Mouse (Mus musculus) heart, embryonic 14.5 days (tissue): Measurements from ENCODE around the gene Unc79. TPM values are rescaled to one million over a fixed set of nuclear protein-coding genes. Genes with fewer than 3 reads are reported as not detected.

Source experiments
- ATAC-seq: fragments of 200-750 bp; cut with Nextera tagmentation; 2 replicates; pipeline ENCODE4 v1.8.0; 2017; ENCODE audit warnings: low read depth, moderate TSS enrichment; ENCODE audit not compliant: insufficient number of reproducible peaks, insufficient read depth, low FRiP score
- H3K27ac ChIP-seq, 2 experiments: fragments of 200-500 bp in 1 of 2; fragments of 300-500 bp in 1 of 2; sonication (generic) in 1 of 2; replicated peaks in 1 of 2; 2 replicates each; pipeline ENCODE4 v1.5.1; 2012 to 2014; ENCODE audit warnings: low read depth in 2 of 2, low read length in 2 of 2, control low read depth in 1 of 2, mild to moderate bottlenecking in 1 of 2, mixed read lengths in 1 of 2; ENCODE audit not compliant: control insufficient read depth in 1 of 2, insufficient read depth in 1 of 2
- H3K27me3 ChIP-seq: fragments of 300-500 bp; sonication (generic); 2 replicates; pipeline ENCODE4 v1.6.1; 2014; ENCODE audit warnings: mild to moderate bottlenecking, low read length, control low read depth; ENCODE audit not compliant: control insufficient read depth, insufficient read depth
- H3K36me3 ChIP-seq: fragments of 300-500 bp; sonication (generic); 2 replicates; pipeline ENCODE4 v1.6.1; 2014; ENCODE audit warnings: mild to moderate bottlenecking, control low read depth, low read length, mixed read lengths; ENCODE audit not compliant: control insufficient read depth, insufficient read depth
- H3K4me1 ChIP-seq, 2 experiments: fragments of 200-500 bp in 1 of 2; fragments of 300-500 bp in 1 of 2; sonication (generic) in 1 of 2; 2 replicates each; pipeline ENCODE4 v1.6.1; 2012 to 2014; ENCODE audit warnings: low read length in 2 of 2, control low read depth in 1 of 2, mixed read lengths in 1 of 2; ENCODE audit not compliant: control insufficient read depth in 2 of 2, insufficient read depth in 2 of 2
- H3K4me2 ChIP-seq: fragments of 300-500 bp; sonication (generic); 2 replicates; pipeline ENCODE4 v1.6.1; 2014; ENCODE audit warnings: mild to moderate bottlenecking, low read length
- H3K4me3 ChIP-seq, 2 experiments: fragments of 200-500 bp in 1 of 2; fragments of 300-500 bp in 1 of 2; sonication (generic) in 1 of 2; 2 replicates each; pipeline ENCODE4 v1.5.1; 2012 to 2014; ENCODE audit warnings: low read length in 2 of 2, mild to moderate bottlenecking in 2 of 2, control low read depth in 1 of 2, low read depth in 1 of 2, moderate library complexity in 1 of 2; ENCODE audit not compliant: control insufficient read depth in 1 of 2, insufficient read depth in 1 of 2
- H3K9ac ChIP-seq: fragments of 300-500 bp; sonication (generic); 2 replicates; pipeline ENCODE4 v1.6.1; 2014; ENCODE audit warnings: mild to moderate bottlenecking, low read length
- H3K9me3 ChIP-seq: fragments of 300-500 bp; sonication (generic); 2 replicates; pipeline ENCODE4 v1.6.1; 2016; ENCODE audit warnings: low read length, control low read depth; ENCODE audit not compliant: control insufficient read depth
- WGBS: fragments of 180-500 bp; shearing (Covaris S2); extraction: QIAGEN DNeasy Blood & Tissue Kit; methylation state at CpG from one replicate; pipeline ENCODE4 v1.1.7; 2014; 5-methylcytosine and 5-hydroxymethylcytosine counted together
- polyA plus RNA-seq: library from polyadenylated mRNA; unstranded; fragments of >200 nt; fragmentation: Nextera tagmentation; extraction: Ambion mirVana; gene quantifications from 2 replicates; pipeline ENCODE4 v1.2.1, GENCODE M21; 2014

The Unc79 gene
- polyA plus RNA-seq, 1 experiment from 2014 or later = 0.07 TPM

- H3K27me3 ChIP-seq = no peaks in the 10 kb centered on the region
- H3K9me3 ChIP-seq = no peaks in the 10 kb centered on the region
- no peak overlapping the region for H3K4me3 ChIP-seq
- no peaks in the 10 kb centered on the region for H3K36me3 ChIP-seq
- H3K27ac ChIP-seq = no peak overlapping the region
- no peak overlapping the region for H3K9ac ChIP-seq
- no peak overlapping the region for H3K4me2 ChIP-seq
- no peak for ATAC-seq
- 57% methylated on average over 12 of the region's 12 CpGs for WGBS
- peaks cover 2 to 11% of the 10 kb centered on the region in 2 experiments for H3K4me1 ChIP-seq
Observed at GRCm38 (mm10) chr12:103168892-103169291, 220.2 kb downstream of the Unc79 start.

DNA sequence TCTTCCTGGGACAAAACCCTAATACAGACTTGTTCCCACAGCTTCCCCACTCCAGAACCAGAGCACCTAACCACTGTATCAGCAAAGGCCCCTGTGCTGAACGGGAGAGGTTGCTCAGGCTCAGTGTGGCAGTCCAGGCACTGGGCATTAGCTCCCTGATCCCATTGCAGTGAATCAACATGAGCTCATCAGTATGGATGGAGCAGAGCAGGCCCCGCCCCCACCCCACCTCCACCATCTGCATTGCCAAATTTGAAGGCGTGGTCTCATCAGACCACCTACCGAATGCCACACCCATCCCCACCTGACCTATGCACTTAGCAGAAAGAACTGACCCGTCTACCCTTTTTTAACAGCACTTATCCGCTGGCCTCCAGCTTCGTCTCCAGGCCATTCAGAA lies 234.4 kb downstream of the Unc79 start:
- ATAC-seq = no peak
- no peaks in the 10 kb centered on the region for H3K9me3 ChIP-seq
- H3K4me3 ChIP-seq = no peak overlapping the region
- WGBS = 23% methylated on average over 7 of the region's 7 CpGs
- no peak overlapping the region for H3K27ac ChIP-seq
- H3K36me3 ChIP-seq = no peaks in the 10 kb centered on the region
- no peak overlapping the region for H3K9ac ChIP-seq
- peaks cover 0 to 3% of the 10 kb centered on the region in 2 experiments; a peak in 3 of 4 replicates for H3K4me1 ChIP-seq
- no peaks in the 10 kb centered on the region for H3K27me3 ChIP-seq
- no peak overlapping the region for H3K4me2 ChIP-seq

- Histone ChIP-seq H3K27ac (no peak overlapping the region), H3K9ac (no peak overlapping the region), H3K27me3 (no peaks in the 10 kb centered on the region), H3K9me3 (no peaks in the 10 kb centered on the region), H3K4me2 (no peak overlapping the region), H3K4me1 (peaks cover 15 to 18% of the 10 kb centered on the region in 2 experiments), H3K36me3 (no peaks in the 10 kb centered on the region), H3K4me3 (no peak overlapping the region)
- 85% methylated on average over 7 of the region's 7 CpGs for WGBS
- no peak for ATAC-seq
Observed at GRCm38 (mm10) chr12:103187020-103187419, 238.4 kb downstream of the Unc79 start.

DNA sequence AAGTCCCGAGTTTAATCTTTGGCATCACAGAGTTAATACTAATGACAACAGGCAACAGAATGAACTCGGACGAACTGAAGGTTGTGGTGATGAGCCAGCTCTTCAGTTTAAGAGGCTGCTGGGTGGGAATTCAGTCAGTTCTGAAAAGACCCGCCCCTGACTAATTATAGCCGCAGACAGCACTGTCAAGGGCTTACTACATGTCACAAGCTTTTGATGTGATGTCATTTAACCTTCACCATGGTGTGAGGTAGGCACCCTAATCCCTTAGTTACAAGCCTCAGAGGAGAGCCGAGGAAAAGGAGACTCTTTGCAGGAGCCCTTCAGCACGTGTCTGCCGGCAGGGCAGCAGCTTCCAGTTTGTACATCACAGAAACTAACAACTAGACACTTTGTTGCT lies 239.6 kb downstream of the Unc79 start:
- peak overlapping the region; percentile 29 to 42; a peak in 2 of 4 replicates for H3K27ac ChIP-seq
- WGBS = 29% methylated on average over 8 of the region's 8 CpGs
- H3K9me3 ChIP-seq = no peaks in the 10 kb centered on the region
- H3K4me3 ChIP-seq = no peak overlapping the region
- H3K9ac ChIP-seq = 0 out of 2 replicates have a peak overlapping the region, but pooled peaks have one; percentile 3
- H3K27me3 ChIP-seq = no peaks in the 10 kb centered on the region
- ATAC-seq = no peak
- 0 out of 2 replicates have a peak overlapping the region, but pooled peaks have one; percentile 26 for H3K4me2 ChIP-seq
- no peaks in the 10 kb centered on the region for H3K36me3 ChIP-seq
- peaks cover 15 to 18% of the 10 kb centered on the region in 2 experiments for H3K4me1 ChIP-seq

DNA sequence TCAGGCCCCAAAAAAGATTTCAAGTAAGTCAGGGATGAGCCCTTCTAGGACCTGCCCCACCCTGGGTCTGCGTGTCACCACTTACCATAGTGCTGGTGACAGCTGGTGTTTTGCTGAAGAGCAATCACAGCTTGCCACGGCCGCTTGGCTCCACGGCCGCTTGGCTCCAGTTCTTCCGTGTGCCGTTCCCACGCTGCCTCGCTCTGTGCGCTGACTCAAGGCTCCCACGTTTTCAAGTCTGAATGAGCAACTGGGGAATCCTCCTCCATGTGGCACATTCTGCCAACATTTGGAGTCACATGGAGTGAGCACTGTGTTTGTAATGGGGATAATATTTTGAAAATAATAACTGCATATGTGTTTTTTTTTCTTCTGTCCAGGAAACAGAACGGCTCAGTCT lies 241.1 kb downstream of the Unc79 start:
- 45% methylated on average over 12 of the region's 12 CpGs for WGBS
- no peak for ATAC-seq
- H3K27ac ChIP-seq = no peak overlapping the region
- H3K36me3 ChIP-seq = no peaks in the 10 kb centered on the region
- no peak overlapping the region for H3K9ac ChIP-seq
- H3K4me1 ChIP-seq = peaks cover 15 to 18% of the 10 kb centered on the region in 2 experiments
- H3K4me2 ChIP-seq = no peak overlapping the region
- H3K27me3 ChIP-seq = no peaks in the 10 kb centered on the region; the same call in 1 of the 2 replicates
- no peak overlapping the region for H3K4me3 ChIP-seq
- H3K9me3 ChIP-seq = no peaks in the 10 kb centered on the region

DNA sequence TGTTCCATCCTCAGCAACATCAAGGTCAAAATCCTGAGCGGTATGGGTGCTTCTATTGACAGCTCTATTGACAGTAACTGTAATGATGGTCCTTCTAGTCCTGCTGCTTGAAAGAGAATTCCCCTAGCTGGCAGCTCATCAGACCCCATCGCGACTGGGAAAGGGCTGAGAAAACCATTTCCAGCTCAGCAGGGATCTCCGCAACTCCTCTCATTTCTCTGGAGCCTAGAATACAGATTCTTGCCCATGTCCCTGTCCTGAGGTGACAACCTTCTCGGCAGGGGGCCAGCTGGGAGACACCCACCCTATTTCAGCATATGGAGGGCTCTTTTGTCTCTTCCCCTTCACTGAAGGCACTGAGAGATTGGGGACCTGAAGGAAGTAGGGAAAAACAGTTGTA lies 244.3 kb downstream of the Unc79 start:
- no peak for ATAC-seq
- H3K4me2 ChIP-seq = no peak overlapping the region
- no peak overlapping the region for H3K4me3 ChIP-seq
- 33% methylated on average over 5 of the region's 5 CpGs for WGBS
- H3K9ac ChIP-seq = no peak overlapping the region
- H3K4me1 ChIP-seq = peaks cover 15% of the 10 kb centered on the region in 2 experiments
- H3K27ac ChIP-seq = no peak overlapping the region
- H3K9me3 ChIP-seq = no peaks in the 10 kb centered on the region
- no peaks in the 10 kb centered on the region; the same call in 1 of the 2 replicates for H3K27me3 ChIP-seq
- H3K36me3 ChIP-seq = no peaks in the 10 kb centered on the region

GRCm38 (mm10) chr12:103202592-103203544 lies 254.2 kb downstream of the Unc79 start:
- no peaks in the 10 kb centered on the region for H3K9me3 ChIP-seq
- no peak overlapping the region for H3K27ac ChIP-seq
- peaks cover 7 to 10% of the 10 kb centered on the region in 2 experiments for H3K4me1 ChIP-seq
- no peaks in the 10 kb centered on the region for H3K36me3 ChIP-seq
- 31% methylated on average over 11 of the region's 11 CpGs for WGBS
- H3K4me3 ChIP-seq = no peak overlapping the region
- ATAC-seq = no peak
- no peak overlapping the region for H3K4me2 ChIP-seq
- no peaks in the 10 kb centered on the region for H3K27me3 ChIP-seq
- no peak overlapping the region for H3K9ac ChIP-seq
